31 mouse cellular contexts compared by ENCODE assay signal in the genomic region with DNA sequence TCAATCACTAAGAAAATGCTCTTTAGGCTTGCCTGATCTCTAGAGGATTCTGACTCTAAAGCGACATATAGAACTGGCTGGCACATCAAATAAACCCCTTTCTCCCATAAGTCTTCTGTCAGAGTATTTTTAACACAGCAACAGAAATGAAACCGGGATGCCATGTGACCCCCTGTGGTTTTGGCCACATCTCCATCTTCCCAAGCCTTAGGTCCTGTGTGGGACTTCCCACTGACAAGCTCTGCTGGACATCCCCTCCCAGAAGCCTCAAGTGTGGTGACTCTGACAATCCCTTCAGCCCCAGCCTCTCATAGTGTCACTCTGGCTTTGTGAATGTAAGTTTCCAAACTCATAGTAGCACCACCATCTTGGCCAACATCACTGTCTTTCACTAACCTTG. TPM values are rescaled to one million over a fixed set of nuclear protein-coding genes. Genes with fewer than 3 reads are reported as not detected.
A peak's percentile ranks its signal among the peaks of the same experiment; 100 is the strongest.
DNase-seq lines count a peak whose midpoint lies in the region; TF ChIP-seq lines count a peak whose summit lies in the region.
"Had no signal": no experiment of that assay in that cellular context is flagged by ENCODE, and none has a peak within 500 bp of the region (broad histone marks: within the 10 kb centered on the region; RNA-seq: fewer than 3 reads in every experiment).

No protein-coding gene starts in this region.

- TF ChIP-seq CTCF in CH12.LX (conservative IDR thresholded peaks at IDR 0.05 in 1 of 2, IDR thresholded peaks at IDR 0.05 in 1 of 2; ENCODE audit: low read depth in 2 of 2, low read length in 2 of 2): no peak
- no peak for TF ChIP-seq CTCF in bone marrow macrophage, adult 2 months (IDR thresholded peaks at IDR 0.05; ENCODE audit: low read depth, low read length)

- H3K4me1 ChIP-seq in CH12.LX (ENCODE audit: control insufficient read depth in 1 of 2, insufficient read depth in 2 of 2): peaks cover 27 to 86% of the 10 kb centered on the region in 2 experiments
- H3K4me1 ChIP-seq in bone marrow macrophage, adult 2 months (ENCODE audit: control insufficient read depth, insufficient read depth, low read length): peaks cover 52% of the 10 kb centered on the region
- H3K4me1 ChIP-seq: forebrain, embryonic 12.5 days; forebrain, embryonic 15.5 days; heart, embryonic 12.5 days; hindbrain, embryonic 10.5 days; hindbrain, embryonic 13.5 days had no signal

- no peak overlapping the region for H3K4me2 ChIP-seq in CH12.LX (ENCODE audit: insufficient read depth, low read depth, poor library complexity, severe bottlenecking)
- H3K4me2 ChIP-seq: forebrain, embryonic 12.5 days; forebrain, embryonic 15.5 days; heart, embryonic 12.5 days; heart, embryonic 15.5 days; hindbrain, embryonic 13.5 days; intestine, embryonic 15.5 days had no signal

- no peak for TF ChIP-seq POLR2A in CH12.LX (IDR thresholded peaks at IDR 0.05; ENCODE audit: low read depth, low read length)
- no peak for TF ChIP-seq POLR2A in bone marrow macrophage, adult 2 months (IDR thresholded peaks at IDR 0.05; ENCODE audit: borderline replicate concordance, low read depth, low read length)

- H3K4me3 ChIP-seq in CH12.LX (replicated peaks in 1 of 3; ENCODE audit: low read depth in 2 of 3, low read length in 2 of 3, poor library complexity in 1 of 3): no peak overlapping the region
- no peak overlapping the region for H3K4me3 ChIP-seq in bone marrow macrophage, adult 2 months (ENCODE audit: insufficient read depth, low read length)
- H3K4me3 ChIP-seq in macrophage (ENCODE audit: inconsistent target): no peak overlapping the region
- H3K4me3 ChIP-seq: forebrain, embryonic 12.5 days; forebrain, embryonic 15.5 days; heart, embryonic 12.5 days; heart, embryonic 15.5 days; hindbrain, embryonic 10.5 days; hindbrain, embryonic 13.5 days; intestine, embryonic 15.5 days had no signal

- DNase-seq in CH12.LX (ENCODE audit: extremely low read depth): no peak
- DNase-seq in splenic B cell, adult 2 months (ENCODE audit: low read depth, low spot score): peak; percentile 50
- DNase-seq in adrenal gland, adult 2 months: no peak
- no peak for DNase-seq in retina, postnatal 1 day
- DNase-seq: adrenal gland, postnatal 14 days; cerebellum, adult 11-12 months; cerebellum, adult 8-10 months; cerebellum, postnatal 10 days; cerebellum, postnatal 36 days; gastrocnemius, postnatal 25 days; heart, postnatal 10 days; heart, postnatal 36 days had no signal

- no peaks in the 10 kb centered on the region for H3K27me3 ChIP-seq in CH12.LX (replicated peaks)
- H3K27me3 ChIP-seq in splenic B cell, adult 2 months (ENCODE audit: control insufficient read depth, insufficient read depth, low read length, poor library complexity, severe bottlenecking): no peaks in the 10 kb centered on the region
- H3K27me3 ChIP-seq: forebrain, embryonic 12.5 days; forebrain, embryonic 15.5 days; heart, embryonic 15.5 days; hindbrain, embryonic 13.5 days; intestine, embryonic 15.5 days; Patski had no signal

- peaks cover 55% of the 10 kb centered on the region for H3K9me3 ChIP-seq in CH12.LX (replicated peaks; ENCODE audit: low read length)
- H3K9me3 ChIP-seq: forebrain, embryonic 12.5 days; forebrain, embryonic 15.5 days; heart, embryonic 12.5 days; heart, embryonic 15.5 days; hindbrain, embryonic 13.5 days; intestine, embryonic 15.5 days had no signal

- dilution Hi-C loops in CH12.LX (cut with MboI; ENCODE audit: extremely low pct_ligation_motif_present, extremely low pct_unique_long_range_greater_than_20kb, low sequenced_read_pairs): no loop called here

- H3K79me2 ChIP-seq in CH12.LX (replicated peaks; ENCODE audit: control insufficient read depth, extremely low read depth, insufficient read depth, poor library complexity, severe bottlenecking) (no peaks in the 10 kb centered on the region), macrophage (ENCODE audit: inconsistent target) (peaks cover 66% of the 10 kb centered on the region; the same call in 1 of the 2 replicates)

- peaks cover 52 to 80% of the 10 kb centered on the region in 2 experiments for H3K36me3 ChIP-seq in CH12.LX (replicated peaks in 1 of 2; ENCODE audit: control insufficient read depth in 1 of 2, insufficient read depth in 1 of 2, low read length in 1 of 2)
- H3K36me3 ChIP-seq in macrophage (ENCODE audit: inconsistent target): peaks cover 25% of the 10 kb centered on the region
- no peaks in the 10 kb centered on the region; the same call in 1 of the 2 replicates for H3K36me3 ChIP-seq in splenic B cell, adult 2 months (ENCODE audit: control insufficient read depth, insufficient read depth, low read length, poor library complexity, severe bottlenecking)
- H3K36me3 ChIP-seq: forebrain, embryonic 12.5 days; forebrain, embryonic 15.5 days; heart, embryonic 12.5 days; heart, embryonic 15.5 days; hindbrain, embryonic 10.5 days; intestine, embryonic 15.5 days had no signal

- no peak overlapping the region for H3K9ac ChIP-seq in CH12.LX (ENCODE audit: insufficient read depth, low read depth)
- H3K9ac ChIP-seq: forebrain, embryonic 12.5 days; forebrain, embryonic 15.5 days; heart, embryonic 12.5 days; heart, embryonic 15.5 days; hindbrain, embryonic 13.5 days; intestine, embryonic 15.5 days had no signal

- peak; percentile 42; the same call in 1 of the 2 replicates for TF ChIP-seq EP300 in CH12.LX (IDR thresholded peaks at IDR 0.05; ENCODE audit: low read length)

- WGBS in macrophage (ENCODE audit: missing documents): 11% methylated on average over 2 of the region's 2 CpGs

- peak overlapping the region; percentile 64 for H3K27ac ChIP-seq in CH12.LX (ENCODE audit: insufficient read depth, low read depth)
- H3K27ac ChIP-seq in bone marrow macrophage, adult 2 months (ENCODE audit: insufficient read depth, low read depth, low read length): peak overlapping the region; percentile 87
- H3K27ac ChIP-seq in macrophage: peak overlapping the region; percentile 71
- H3K27ac ChIP-seq: forebrain, embryonic 12.5 days; forebrain, embryonic 15.5 days; heart, embryonic 15.5 days; hindbrain, embryonic 10.5 days; hindbrain, embryonic 13.5 days; intestine, embryonic 15.5 days had no signal

- TF ChIP-seq RAD21 in CH12.LX (IDR thresholded peaks at IDR 0.05; ENCODE audit: low read depth, low read length): no peak

- in situ Hi-C loops in CH12.LX (cut with MboI; ENCODE audit: low pct_ligation_motif_present, low pct_unique_long_range_greater_than_20kb, low sequenced_read_pairs): no loop called here

TF ChIP-seq in CH12.LX, 34 proteins besides CTCF, POLR2A, EP300 and RAD21 (continues in another document):
- TF ChIP-seq USF2 (conservative IDR thresholded peaks at IDR 0.05; ENCODE audit: low read depth, low read length) (no peak), MAFK (IDR thresholded peaks at IDR 0.05; ENCODE audit: insufficient replicate concordance, low read length) (no peak), ZNF384 (IDR thresholded peaks at IDR 0.05; ENCODE audit: low read depth, low read length) (no peak), TBP (conservative IDR thresholded peaks at IDR 0.05; ENCODE audit: low read depth, low read length) (no peak)

RNA-seq across cellular contexts. Expression of a gene that starts 31.3 kb away (rescaled TPM):
- total RNA-seq in CH12.LX (2012; rRNA removed) (73.2 and 93.9 TPM in 2 replicates), CH12.LX (2014; rRNA removed) (53.9 and 55.3 TPM in 2 replicates)
- polyA plus RNA-seq in CH12.LX (2012; ENCODE audit: insufficient read length, low read depth) (61.8 and 70.7 TPM in 2 replicates), macrophage (2018) (40.4 to 55.9 TPM (median 47.4 TPM) in 3 replicates)
- 73.2 and 77.1 TPM in 2 replicates for polyA plus RNA-seq in bone marrow macrophage, adult 2 months (2012; ENCODE audit: insufficient read depth, insufficient read length, missing spikeins)
- total RNA-seq in macrophage (2018; cell fraction: chromatin; rRNA removed): 100 to 1,000 TPM in 8 of 26 experiments, 10 to 100 TPM in 18; 22.4 to 143 (median 79.4) TPM
- 10 to 100 TPM; 39.1 to 96.5 (median 65.9) TPM for total RNA-seq in macrophage (2018; cell fraction: cytosol; rRNA removed)
- total RNA-seq in macrophage (2018; cell fraction: nucleus; rRNA removed): 100 to 1,000 TPM in 6 of 26 experiments, 10 to 100 TPM in 20; 25.8 to 128 (median 81.1) TPM
- 1 to 10 TPM; 4.9 to 5.0 TPM for total RNA-seq in adrenal gland, adult 2 months (2021)
- polyA plus RNA-seq in adrenal gland, adult 2 months (2012; rRNA removed): 8.6 and 10.5 TPM in 2 replicates

RNA-seq across cellular contexts. Expression of a gene that starts 42.0 kb away (rescaled TPM):
- total RNA-seq in CH12.LX (2012; rRNA removed) (91.4 and 93.9 TPM in 2 replicates), CH12.LX (2014; rRNA removed) (96.4 and 103 TPM in 2 replicates)
- polyA plus RNA-seq in CH12.LX (2012; ENCODE audit: insufficient read length, low read depth) (140 and 164 TPM in 2 replicates), macrophage (2018) (20.1 to 39.0 TPM (median 34.2 TPM) in 3 replicates)
- 26.8 and 29.2 TPM in 2 replicates for polyA plus RNA-seq in bone marrow macrophage, adult 2 months (2012; ENCODE audit: insufficient read depth, insufficient read length, missing spikeins)
- 10 to 100 TPM; 15.6 to 49.9 (median 36.1) TPM for total RNA-seq in macrophage (2018; cell fraction: chromatin; rRNA removed)
- 10 to 100 TPM; 23.1 to 42.6 (median 32.3) TPM for total RNA-seq in macrophage (2018; cell fraction: cytosol; rRNA removed)
- 10 to 100 TPM; 23.8 to 49.2 (median 34.0) TPM for total RNA-seq in macrophage (2018; cell fraction: nucleus; rRNA removed)
- total RNA-seq in adrenal gland, adult 2 months (2021): 10 to 100 TPM; 68.8 to 91.5 TPM
- 219 and 241 TPM in 2 replicates for polyA plus RNA-seq in adrenal gland, adult 2 months (2012; rRNA removed)

RNA-seq across cellular contexts. Expression of a gene that starts 57.1 kb away (rescaled TPM):
- 30.1 and 38.8 TPM in 2 replicates for total RNA-seq in CH12.LX (2012; rRNA removed)
- total RNA-seq in CH12.LX (2014; rRNA removed): 32.1 and 32.3 TPM in 2 replicates
- polyA plus RNA-seq in CH12.LX (2012; ENCODE audit: insufficient read length, low read depth): 70.1 and 74.0 TPM in 2 replicates
- 31.4 and 36.1 TPM in 2 replicates for polyA plus RNA-seq in bone marrow macrophage, adult 2 months (2012; ENCODE audit: insufficient read depth, insufficient read length, missing spikeins)
- total RNA-seq in macrophage (2018; cell fraction: chromatin; rRNA removed): 10 to 100 TPM in 20 of 26 experiments, 1 to 10 TPM in 6; 5.3 to 32.5 (median 15.9) TPM
- total RNA-seq in macrophage (2018; cell fraction: cytosol; rRNA removed): 10 to 100 TPM; 11.3 to 25.9 (median 21.4) TPM
- 10 to 100 TPM in 16 of 26 experiments, 1 to 10 TPM in 10; 4.4 to 19.3 (median 11.4) TPM for total RNA-seq in macrophage (2018; cell fraction: nucleus; rRNA removed)
- 15.7 to 21.8 TPM (median 18.8 TPM) in 3 replicates for polyA plus RNA-seq in macrophage (2018)
- 10 to 100 TPM; 81.2 to 85.7 TPM for total RNA-seq in adrenal gland, adult 2 months (2021)
- 97.6 and 107 TPM in 2 replicates for polyA plus RNA-seq in adrenal gland, adult 2 months (2012; rRNA removed)

RNA-seq across cellular contexts. Expression of a gene that starts 58.3 kb away (rescaled TPM):
- total RNA-seq in CH12.LX (2012; rRNA removed) (not detected in 2 replicates), CH12.LX (2014; rRNA removed) (not detected in 2 replicates)
- polyA plus RNA-seq in CH12.LX (2012; ENCODE audit: insufficient read length, low read depth) (not detected in 2 replicates), macrophage (2018) (not detected in 3 replicates)
- not detected in 2 replicates for polyA plus RNA-seq in bone marrow macrophage, adult 2 months (2012; ENCODE audit: insufficient read depth, insufficient read length, missing spikeins)
- not detected for total RNA-seq in macrophage (2018; cell fraction: chromatin; rRNA removed)
- not detected for total RNA-seq in macrophage (2018; cell fraction: cytosol; rRNA removed)
- total RNA-seq in macrophage (2018; cell fraction: nucleus; rRNA removed): not detected
- total RNA-seq in adrenal gland, adult 2 months (2021): not detected
- not detected in 2 replicates for polyA plus RNA-seq in adrenal gland, adult 2 months (2012; rRNA removed)
- total RNA-seq: adrenal gland, adult 18-20 months; adrenal gland, postnatal 14 days; adrenal gland, postnatal 4 days; ES-E14; gastrocnemius, adult 8-10 months; gastrocnemius, postnatal 25 days; heart, adult 8-10 months; heart, postnatal 10 days; heart, postnatal 36 days had no signal
- polyA plus RNA-seq: C2C12; CD4-positive, CD25-positive, alpha-beta regulatory T cell, adult 4 months; forebrain, embryonic 15.5 days; gonadal fat pad, adult 2 months; heart, embryonic 12.5 days; heart, embryonic 15.5 days; hindbrain, embryonic 10.5 days; hindbrain, embryonic 13.5 days; hindbrain, embryonic 16.5 days; Patski had no signal
